Mouse (Mus musculus) cortical plate, adult 2 months (tissue): ENCODE measurements around the gene Acox2.

Source experiments
- CTCF ChIP-seq: fragments of 200-500 bp; IDR thresholded peaks from 2 replicates; pipeline ENCODE4 v1.5.1; 2011; ENCODE audit warnings: mild to moderate bottlenecking, control low read depth, low read length; ENCODE audit not compliant: insufficient read depth; ENCODE audit errors: extremely low read depth
- POLR2A ChIP-seq: fragments of 200-500 bp; IDR thresholded peaks from 2 replicates; pipeline ENCODE4 v1.6.1; 2011; ENCODE audit warnings: mild to moderate bottlenecking, low read length, control low read depth; ENCODE audit not compliant: insufficient read depth; ENCODE audit errors: extremely low read depth

- TF ChIP-seq POLR2A (no peak), CTCF (no peak)
Measured at GRCm38 (mm10) chr14:8256881-8257280, 2.3 kb downstream of the Acox2 start.
